Mouse (Mus musculus): ENCODE data around the gene Myct1. TPM values are rescaled to one million over a fixed set of nuclear protein-coding genes. Genes with fewer than 3 reads are reported as not detected.

Myct1 gene
- 3.2 and 3.5 TPM in 2 replicates for polyA plus RNA-seq (2015; fragmentation: Nextera tagmentation; extraction: Ambion mirVana)

DNA sequence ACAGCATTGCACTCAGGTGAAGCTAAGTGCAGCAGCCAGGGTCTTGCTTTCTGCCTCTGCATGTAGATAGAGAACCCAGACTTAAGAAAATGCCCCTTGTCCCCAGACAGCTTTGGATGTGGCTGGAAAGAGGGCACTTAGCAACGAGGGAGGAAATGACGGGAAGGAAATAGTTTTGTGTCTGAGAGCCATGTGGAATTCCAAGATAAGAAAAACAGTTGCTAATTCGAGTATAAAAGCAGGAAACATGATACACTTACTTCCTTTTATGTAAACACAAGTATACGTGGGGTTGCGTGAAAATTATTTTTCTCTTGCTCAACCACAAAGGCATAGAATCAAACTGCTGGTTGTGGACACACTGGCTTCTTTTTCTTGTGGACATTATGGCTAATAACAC is at the start of gene Myct1:
Gene Myct1, plus strand, starts transcription at position 312 of the 400 bp plus-strand sequence.
- no peaks in the 10 kb centered on the region for H3K4me1 ChIP-seq
- no peak within 1 kb of the TSS for H3K27ac ChIP-seq
- WGBS: 22% methylated on average over 5 of the region's 5 CpGs
- H3K36me3 ChIP-seq: no peaks in the 10 kb centered on the region
- H3K4me3 ChIP-seq: no peak within 1 kb of the TSS
- no peak for ATAC-seq (ENCODE audit: insufficient number of reproducible peaks, insufficient read depth, low FRiP score, low TSS enrichment, low read depth)
- no peaks in the 10 kb centered on the region for H3K9me3 ChIP-seq
- H3K27me3 ChIP-seq: no peaks in the 10 kb centered on the region
- H3K9ac ChIP-seq: no peak within 1 kb of the TSS
- no peak within 1 kb of the TSS for H3K4me2 ChIP-seq

DNA sequence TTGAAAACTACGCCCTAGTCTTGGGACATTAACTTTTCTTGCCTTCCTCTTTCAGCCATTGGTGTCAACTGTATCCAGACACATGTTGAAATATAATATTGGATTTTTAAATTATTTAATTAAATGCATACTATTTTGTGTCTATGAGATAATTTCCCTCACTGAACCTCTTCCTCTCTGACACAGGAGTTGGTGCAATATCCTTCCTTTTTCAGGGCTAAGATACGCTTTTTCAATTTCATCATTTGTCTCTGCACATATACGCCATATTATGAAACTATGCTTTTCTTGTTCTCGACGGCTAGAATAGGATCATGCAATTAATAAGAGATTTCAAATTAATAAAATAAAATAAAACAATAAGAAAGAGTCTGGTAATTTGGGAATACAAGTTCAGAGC is 47.1 kb upstream of the Myct1 start:
- Histone ChIP-seq H3K4me2 (no peak overlapping the region), H3K4me1 (peaks cover 15% of the 10 kb centered on the region), H3K9me3 (no peaks in the 10 kb centered on the region), H3K4me3 (no peak overlapping the region), H3K9ac (no peak overlapping the region), H3K36me3 (no peaks in the 10 kb centered on the region), H3K27me3 (peaks cover 15% of the 10 kb centered on the region), H3K27ac (no peak overlapping the region)
- WGBS: 90% methylated on average over 5 of the region's 5 CpGs
- no peak for ATAC-seq (ENCODE audit: insufficient number of reproducible peaks, insufficient read depth, low FRiP score, low TSS enrichment, low read depth)

DNA sequence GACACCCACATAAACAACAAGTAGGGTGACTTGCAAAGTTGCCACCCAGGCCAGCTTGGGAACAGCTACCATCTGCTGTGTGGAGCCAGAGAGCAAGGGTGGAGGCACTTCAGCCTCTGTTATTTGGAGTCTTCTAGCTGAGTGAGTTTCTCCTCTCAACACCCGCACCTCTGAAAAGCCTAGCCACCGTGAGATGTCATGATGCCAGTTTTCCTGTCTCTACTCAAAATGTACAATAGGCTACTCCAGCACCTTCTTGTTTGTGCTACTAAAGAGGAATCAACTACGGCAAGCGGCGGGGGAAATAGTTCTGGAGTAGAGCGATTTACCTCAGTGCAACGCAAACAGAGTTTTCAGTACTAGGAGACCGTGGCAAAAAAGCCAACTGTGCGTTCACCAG is 45.8 kb upstream of the Myct1 start:
- no peaks in the 10 kb centered on the region for H3K36me3 ChIP-seq
- peaks cover 15% of the 10 kb centered on the region for H3K4me1 ChIP-seq
- H3K9me3 ChIP-seq: no peaks in the 10 kb centered on the region
- WGBS: 89% methylated on average over 9 of the region's 9 CpGs
- H3K27ac ChIP-seq: no peak overlapping the region
- no peak overlapping the region for H3K4me3 ChIP-seq
- H3K27me3 ChIP-seq: peaks cover 15% of the 10 kb centered on the region
- no peak for ATAC-seq (ENCODE audit: insufficient number of reproducible peaks, insufficient read depth, low FRiP score, low TSS enrichment, low read depth)
- no peak overlapping the region for H3K4me2 ChIP-seq
- H3K9ac ChIP-seq: no peak overlapping the region

- Histone ChIP-seq H3K4me2 (no peak overlapping the region), H3K9ac (no peak overlapping the region), H3K4me3 (no peak overlapping the region), H3K9me3 (no peaks in the 10 kb centered on the region), H3K27me3 (peaks cover 15% of the 10 kb centered on the region), H3K4me1 (peaks cover 15% of the 10 kb centered on the region), H3K36me3 (no peaks in the 10 kb centered on the region), H3K27ac (no peak overlapping the region)
- no peak for ATAC-seq (ENCODE audit: insufficient number of reproducible peaks, insufficient read depth, low FRiP score, low TSS enrichment, low read depth)
- 82% methylated on average over 2 of the region's 2 CpGs for WGBS
Observed at GRCm38 (mm10) chr10:5548651-5549050, 44.9 kb upstream of the Myct1 start.

- 8% methylated on average over 6 of the region's 6 CpGs for WGBS
- peak overlapping the region; percentile 70; the same call in 1 of the 2 replicates for H3K9ac ChIP-seq
- no peaks in the 10 kb centered on the region for H3K9me3 ChIP-seq
- peaks cover 15% of the 10 kb centered on the region for H3K27me3 ChIP-seq
- H3K27ac ChIP-seq: no peak overlapping the region
- peaks cover 15% of the 10 kb centered on the region for H3K4me1 ChIP-seq
- H3K36me3 ChIP-seq: no peaks in the 10 kb centered on the region
- peak overlapping the region; percentile 55 for H3K4me3 ChIP-seq
- no peak for ATAC-seq (ENCODE audit: insufficient number of reproducible peaks, insufficient read depth, low FRiP score, low TSS enrichment, low read depth)
- H3K4me2 ChIP-seq: peak overlapping the region; percentile 97
Observed at GRCm38 (mm10) chr10:5549871-5550167, 43.8 kb upstream of the Myct1 start.

- peak; percentile 78 for ATAC-seq (ENCODE audit: insufficient number of reproducible peaks, insufficient read depth, low FRiP score, low TSS enrichment, low read depth)
- Histone ChIP-seq H3K4me1 (peaks cover 15% of the 10 kb centered on the region), H3K36me3 (no peaks in the 10 kb centered on the region), H3K9ac (peak overlapping the region; percentile 70), H3K27ac (no peak overlapping the region), H3K4me2 (peak overlapping the region; percentile 97), H3K27me3 (peaks cover 15% of the 10 kb centered on the region), H3K9me3 (no peaks in the 10 kb centered on the region), H3K4me3 (peak overlapping the region; percentile 55)
- under 1% methylated on average over 43 of the region's 44 CpGs for WGBS
Observed at GRCm38 (mm10) chr10:5550168-5551021, 43.2 kb upstream of the Myct1 start.

DNA sequence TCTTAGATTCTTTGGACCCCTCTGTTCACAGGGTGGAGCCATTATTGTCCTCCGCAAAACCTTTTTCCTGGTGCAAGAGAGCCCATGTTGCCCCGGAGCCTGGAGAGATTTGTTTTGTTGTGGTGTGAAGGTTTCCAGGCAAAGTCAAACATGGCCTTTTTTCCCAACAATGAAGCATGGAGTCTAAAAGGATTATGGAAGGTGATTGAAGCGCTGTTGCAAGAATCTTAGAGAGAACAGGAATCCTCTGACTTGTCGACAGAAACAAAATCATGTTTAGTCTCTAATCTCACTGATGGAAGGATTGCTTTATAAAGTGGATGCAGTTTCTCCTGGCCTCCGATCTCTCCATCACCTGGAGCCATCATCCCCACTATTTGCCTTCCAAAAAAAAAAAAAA is 42.2 kb upstream of the Myct1 start, which contains the start of gene Syne1:
Gene Syne1, minus strand, starts transcription at position 101 of the 400 bp plus-strand sequence.
- no peaks in the 10 kb centered on the region for H3K9me3 ChIP-seq

GRCm38 (mm10) chr10:5554941-5555340 is 38.6 kb upstream of the Myct1 start:
- no peak overlapping the region for H3K4me2 ChIP-seq
- H3K27me3 ChIP-seq: peaks cover 10% of the 10 kb centered on the region
- no peak overlapping the region for H3K4me3 ChIP-seq
- no peak for ATAC-seq (ENCODE audit: insufficient number of reproducible peaks, insufficient read depth, low FRiP score, low TSS enrichment, low read depth)
- peaks cover 11% of the 10 kb centered on the region for H3K4me1 ChIP-seq
- no peaks in the 10 kb centered on the region for H3K36me3 ChIP-seq
- H3K9me3 ChIP-seq: no peaks in the 10 kb centered on the region
- WGBS: 18% methylated on average over 5 of the region's 5 CpGs
- no peak overlapping the region for H3K9ac ChIP-seq
- H3K27ac ChIP-seq: no peak overlapping the region

More for the DNA sequence above, 42.2 kb upstream of the Myct1 start, which contains the start of gene Syne1:
- Histone ChIP-seq H3K27me3 (peaks cover 15% of the 10 kb centered on the region), H3K4me1 (peaks cover 15% of the 10 kb centered on the region), H3K36me3 (no peaks in the 10 kb centered on the region), H3K27ac (no peak within 1 kb of the TSS), H3K4me2 (peak within 1 kb of the TSS; percentile 97), H3K4me3 (peak within 1 kb of the TSS; percentile 55), H3K9ac (peak within 1 kb of the TSS; percentile 70)
- WGBS: 64% methylated on average over 5 of the region's 5 CpGs
- ATAC-seq (ENCODE audit: insufficient number of reproducible peaks, insufficient read depth, low FRiP score, low TSS enrichment, low read depth): no peak

GRCm38 (mm10) chr10:5558808-5559207 is 34.8 kb upstream of the Myct1 start:
- Histone ChIP-seq H3K9ac (no peak overlapping the region), H3K27ac (no peak overlapping the region), H3K27me3 (no peaks in the 10 kb centered on the region), H3K9me3 (no peaks in the 10 kb centered on the region), H3K4me2 (no peak overlapping the region), H3K36me3 (no peaks in the 10 kb centered on the region), H3K4me3 (no peak overlapping the region), H3K4me1 (no peaks in the 10 kb centered on the region)
- no peak for ATAC-seq (ENCODE audit: insufficient number of reproducible peaks, insufficient read depth, low FRiP score, low TSS enrichment, low read depth)

- Histone ChIP-seq H3K9me3 (no peaks in the 10 kb centered on the region), H3K4me3 (no peak overlapping the region), H3K27ac (no peak overlapping the region), H3K9ac (no peak overlapping the region), H3K4me2 (no peak overlapping the region), H3K4me1 (no peaks in the 10 kb centered on the region), H3K36me3 (no peaks in the 10 kb centered on the region), H3K27me3 (no peaks in the 10 kb centered on the region)
- ATAC-seq (ENCODE audit: insufficient number of reproducible peaks, insufficient read depth, low FRiP score, low TSS enrichment, low read depth): no peak
- 75% methylated on average over 4 of the region's 4 CpGs for WGBS
Observed at GRCm38 (mm10) chr10:5560526-5560925, 33.0 kb upstream of the Myct1 start.

DNA sequence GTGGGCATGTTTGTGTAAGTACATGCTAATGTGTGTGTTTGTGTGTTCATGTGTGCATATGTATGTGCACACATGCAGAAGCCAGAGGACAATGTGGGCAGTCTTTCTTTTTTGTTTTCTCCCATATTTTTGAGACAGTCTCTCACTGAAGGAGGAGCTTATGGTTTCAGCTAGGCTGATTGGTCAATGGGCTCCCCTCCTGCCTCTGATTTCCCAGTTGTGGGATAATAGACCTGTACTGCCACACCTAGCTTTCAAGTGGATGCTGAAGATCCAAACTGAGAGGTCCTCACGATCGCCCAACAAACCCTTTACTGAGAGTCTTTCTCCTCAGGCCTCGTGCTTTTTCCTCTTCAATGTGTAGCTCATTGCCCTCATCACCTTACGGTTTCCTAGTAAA is 31.9 kb upstream of the Myct1 start:
- H3K27me3 ChIP-seq: no peaks in the 10 kb centered on the region
- WGBS: 82% methylated on average over 4 of the region's 4 CpGs
- no peaks in the 10 kb centered on the region for H3K4me1 ChIP-seq
- H3K9ac ChIP-seq: no peak overlapping the region
- H3K4me3 ChIP-seq: no peak overlapping the region
- H3K36me3 ChIP-seq: no peaks in the 10 kb centered on the region
- no peak overlapping the region for H3K27ac ChIP-seq
- no peaks in the 10 kb centered on the region for H3K9me3 ChIP-seq
- no peak for ATAC-seq (ENCODE audit: insufficient number of reproducible peaks, insufficient read depth, low FRiP score, low TSS enrichment, low read depth)
- no peak overlapping the region for H3K4me2 ChIP-seq

DNA sequence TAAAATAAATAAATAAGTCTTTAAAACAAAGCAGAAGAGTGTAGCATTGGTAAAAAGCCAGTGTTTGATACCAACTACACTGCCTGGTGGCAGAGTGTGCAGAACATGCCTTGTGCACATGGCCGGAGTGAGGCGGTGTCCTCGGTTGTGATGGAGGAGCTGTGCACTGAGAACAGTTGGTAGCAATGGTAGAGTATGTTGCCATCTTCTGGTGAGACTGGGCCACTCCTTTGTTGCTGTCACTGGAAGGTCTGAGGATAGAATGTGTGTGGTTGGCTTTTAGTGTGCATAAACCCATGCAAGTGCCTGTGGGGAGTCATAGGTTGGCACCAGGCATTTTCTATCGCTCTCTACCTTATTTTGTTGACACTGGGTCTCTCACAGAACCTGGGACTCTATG is 24.6 kb upstream of the Myct1 start:
- no peaks in the 10 kb centered on the region for H3K4me1 ChIP-seq
- WGBS: 86% methylated on average over 4 of the region's 4 CpGs
- no peak overlapping the region for H3K4me3 ChIP-seq
- H3K36me3 ChIP-seq: no peaks in the 10 kb centered on the region
- no peak overlapping the region for H3K4me2 ChIP-seq
- no peak overlapping the region for H3K9ac ChIP-seq
- H3K27me3 ChIP-seq: no peaks in the 10 kb centered on the region
- H3K27ac ChIP-seq: no peak overlapping the region
- no peak for ATAC-seq (ENCODE audit: insufficient number of reproducible peaks, insufficient read depth, low FRiP score, low TSS enrichment, low read depth)
- H3K9me3 ChIP-seq: no peaks in the 10 kb centered on the region

Measured in embryonic facial prominence, embryonic 13.5 days (tissue).